Mouse (Mus musculus) gastrocnemius, adult 2 months (tissue): Measurements from ENCODE around the gene Relt. TPM values are rescaled to one million over a fixed set of nuclear protein-coding genes. Genes with fewer than 3 reads are reported as not detected.

Source experiments
- DNase-seq: peaks from one replicate; pipeline ENCODE4 v3.0.0; 2022
- H3K27ac ChIP-seq: fragments of 200-600 bp; 2 replicates; pipeline ENCODE4 v1.8.1; 2022; ENCODE audit warnings: mild to moderate bottlenecking
- H3K4me3 ChIP-seq: fragments of 200-600 bp; 2 replicates; pipeline ENCODE4 v1.8.1; 2022; ENCODE audit warnings: mild to moderate bottlenecking, moderate library complexity
- CTCF ChIP-seq: fragments of 200-600 bp; IDR thresholded peaks from 2 replicates; pipeline ENCODE4 v1.8.1; 2022; ENCODE audit warnings: antibody characterized with exemption, mild to moderate bottlenecking, moderate library complexity
- intact Hi-C: fragments of 180-260 bp; cut with DNase I; formaldehyde crosslinking; loops from one replicate; pipeline ENCODE4 v1.15.1; 2025
- total RNA-seq, 2 experiments: library from RNA; stranded (reverse); gene quantifications; 2 replicates each; pipeline ENCODE4 v1.2.3; 2021

The Relt gene
- total RNA-seq, 2 experiments from 2014 or later, result 9.5 to 19.8 TPM

DNA sequence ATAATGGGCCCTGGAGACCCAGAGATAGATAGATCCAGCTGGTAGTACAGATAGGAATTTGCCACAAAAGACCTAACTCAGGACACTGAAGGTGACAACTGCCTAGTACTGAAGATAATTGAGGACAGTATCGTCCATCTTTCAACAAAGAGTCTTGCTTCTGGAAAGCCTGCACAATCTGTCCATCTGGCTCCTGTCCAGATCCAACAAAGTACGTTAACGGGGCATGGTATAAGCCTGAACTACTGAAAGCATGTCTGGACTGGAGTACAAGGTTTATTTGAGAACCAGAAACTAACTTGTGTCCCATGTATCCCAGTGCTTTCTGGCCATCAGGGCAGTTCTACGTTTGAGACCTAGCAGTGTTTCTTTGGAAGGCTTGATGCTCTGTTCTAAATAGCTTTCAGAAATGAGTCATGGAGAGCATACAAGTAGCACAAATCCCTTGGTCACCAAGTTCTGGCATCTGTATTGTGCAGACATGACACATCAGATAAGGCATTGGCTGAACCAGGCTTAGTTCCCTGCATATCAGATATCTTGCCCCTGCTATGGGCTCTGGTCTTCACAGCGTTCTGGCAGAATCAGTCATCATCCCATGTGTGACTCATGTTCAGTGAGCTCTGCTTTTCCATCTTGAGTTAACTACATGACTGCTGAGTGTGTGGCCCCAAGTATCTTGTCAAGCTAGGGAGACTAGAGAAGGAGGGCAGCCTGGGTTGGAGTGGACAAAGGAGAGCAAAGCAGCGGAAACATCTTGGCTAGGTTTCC, 23.4 kb downstream of the Relt start:
- no peak for TF ChIP-seq CTCF
- intact Hi-C loops, result loop anchor here (5.0 kb wide), 1 partner anchor 37 kb away; no protein-coding TSS in a partner anchor
- peak overlapping the region; percentile 53 for H3K27ac ChIP-seq
- no peak overlapping the region for H3K4me3 ChIP-seq
- DNase-seq, result no peak

- intact Hi-C loops, result loop anchor here (5.0 kb wide), 1 partner anchor 40 kb away; no protein-coding TSS in a partner anchor
- Histone ChIP-seq H3K4me3 (no peak overlapping the region), H3K27ac (no peak overlapping the region)
- no peak for TF ChIP-seq CTCF
- DNase-seq, result no peak
Measured at GRCm38 (mm10) chr7:100837701-100838100, 25.5 kb downstream of the Relt start.

DNA sequence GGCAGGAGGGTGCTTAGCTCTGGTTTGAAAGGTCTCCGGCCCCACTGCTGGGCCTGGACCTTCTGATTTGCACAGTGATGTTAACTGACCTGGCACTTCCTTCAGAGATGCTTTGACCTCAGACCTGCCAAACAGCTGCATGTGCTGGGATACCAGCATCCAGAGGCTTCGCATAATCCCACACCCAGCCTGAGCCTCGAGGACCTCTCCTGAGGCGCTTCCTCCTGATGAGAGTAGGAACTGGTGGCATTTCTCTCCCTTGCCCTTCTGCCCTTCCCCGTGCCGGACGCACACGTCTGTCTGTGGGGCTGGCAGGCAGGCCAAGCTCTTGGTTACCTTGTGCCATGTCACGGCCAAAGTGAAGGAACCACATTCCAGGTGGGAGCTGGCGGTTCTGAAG, 26.6 kb downstream of the Relt start:
- no peak overlapping the region for H3K4me3 ChIP-seq
- TF ChIP-seq CTCF, result no peak
- intact Hi-C loops, result loop anchor here (5.0 kb wide), 1 partner anchor 41 kb away; no protein-coding TSS in a partner anchor
- DNase-seq, result no peak
- 0 out of 2 replicates have a peak overlapping the region, but pooled peaks have one; percentile 2 for H3K27ac ChIP-seq

DNA sequence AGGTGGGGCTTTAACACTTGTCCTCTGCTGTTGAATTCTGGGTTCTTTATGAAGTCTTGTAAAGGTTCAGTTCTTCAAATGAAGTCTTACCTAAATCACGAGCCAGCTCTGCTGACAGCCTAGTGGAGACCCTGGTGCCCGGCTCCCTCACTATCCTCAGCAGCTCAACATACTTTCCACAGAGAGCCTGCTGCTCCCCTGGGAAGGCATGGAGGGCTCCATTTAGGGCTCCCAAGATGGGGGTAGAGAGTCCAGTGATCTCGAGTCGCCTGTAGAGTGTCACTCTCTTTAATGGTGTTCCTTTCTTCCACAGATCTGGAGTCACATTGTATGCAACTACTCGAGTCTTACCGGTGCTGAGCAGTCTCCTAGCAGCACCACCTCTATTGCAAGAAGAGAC, 27.5 kb downstream of the Relt start:
- DNase-seq, result no peak
- TF ChIP-seq CTCF, result no peak
- Histone ChIP-seq H3K4me3 (no peak overlapping the region), H3K27ac (no peak overlapping the region)
- intact Hi-C loops, result loop anchor here (5.0 kb wide), 1 partner anchor 42 kb away; no protein-coding TSS in a partner anchor

DNA sequence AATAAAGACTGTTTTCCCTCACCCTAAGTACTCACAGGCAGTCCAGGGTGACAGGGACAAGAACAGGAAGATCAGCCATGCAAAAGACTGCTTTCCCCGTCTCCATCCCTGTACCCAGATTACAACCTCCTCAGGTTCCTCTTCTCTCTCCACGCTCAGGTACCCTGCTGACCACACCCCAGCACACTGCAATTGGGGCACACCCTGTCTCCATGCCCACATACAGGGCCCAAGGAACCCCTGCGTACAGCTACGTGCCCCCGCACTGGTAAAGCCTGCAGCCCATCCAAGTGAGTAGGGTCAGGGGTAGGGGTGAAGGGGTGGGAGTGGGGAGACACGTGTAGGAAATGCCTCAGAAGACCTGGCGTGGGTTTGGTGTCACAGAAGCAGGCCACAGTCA, 28.1 kb downstream of the Relt start:
- intact Hi-C loops, result loop anchor here (5.0 kb wide), 1 partner anchor 42 kb away; no protein-coding TSS in a partner anchor
- H3K4me3 ChIP-seq, result no peak overlapping the region
- no peak for DNase-seq
- no peak overlapping the region for H3K27ac ChIP-seq
- TF ChIP-seq CTCF, result no peak

GRCm38 (mm10) chr7:100833859-100834258, 29.4 kb downstream of the Relt start:
- Histone ChIP-seq H3K27ac (no peak overlapping the region), H3K4me3 (no peak overlapping the region)
- DNase-seq, result no peak
- no peak for TF ChIP-seq CTCF
- intact Hi-C loops, result no loop called here

- intact Hi-C loops, result no loop called here
- TF ChIP-seq CTCF, result no peak
Measured at GRCm38 (mm10) chr7:100828549-100828948, 34.7 kb downstream of the Relt start.

DNA sequence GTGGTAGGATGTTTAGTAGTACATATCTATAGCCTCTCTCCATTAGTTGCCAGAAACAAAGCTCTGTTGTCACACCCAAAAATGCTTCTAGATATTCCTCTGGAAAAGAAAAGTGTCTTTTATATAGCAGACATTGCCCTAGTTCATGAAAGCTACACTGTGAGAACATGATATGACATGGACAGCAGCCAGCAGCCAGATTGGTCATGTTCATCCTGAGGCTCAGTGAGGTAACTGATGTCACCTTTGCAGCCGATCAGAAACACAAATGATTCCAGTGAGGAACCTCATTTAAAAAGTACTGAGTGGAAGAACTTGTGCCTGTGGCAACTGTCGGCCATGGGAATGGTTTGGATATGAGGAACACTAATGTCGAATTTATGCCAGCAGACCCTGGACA, 38.6 kb downstream of the Relt start:
- no peak overlapping the region for H3K4me3 ChIP-seq
- no peak for TF ChIP-seq CTCF
- H3K27ac ChIP-seq, result peak overlapping the region; percentile 73
- DNase-seq, result peak; percentile 69
- intact Hi-C loops, result no loop called here

More at GRCm38 (mm10) chr7:100828549-100828948, 34.7 kb downstream of the Relt start:
- Histone ChIP-seq H3K4me3 (no peak overlapping the region), H3K27ac (no peak overlapping the region)
- DNase-seq, result no peak

- intact Hi-C loops, result loop anchor here (5.0 kb wide), 1 partner anchor 131 kb away; no protein-coding TSS in a partner anchor
- H3K27ac ChIP-seq, result no peak overlapping the region
- peak; percentile 60 for TF ChIP-seq CTCF
- DNase-seq, result no peak
- H3K4me3 ChIP-seq, result no peak overlapping the region
Measured at GRCm38 (mm10) chr7:100818401-100819064, 44.7 kb downstream of the Relt start.

DNA sequence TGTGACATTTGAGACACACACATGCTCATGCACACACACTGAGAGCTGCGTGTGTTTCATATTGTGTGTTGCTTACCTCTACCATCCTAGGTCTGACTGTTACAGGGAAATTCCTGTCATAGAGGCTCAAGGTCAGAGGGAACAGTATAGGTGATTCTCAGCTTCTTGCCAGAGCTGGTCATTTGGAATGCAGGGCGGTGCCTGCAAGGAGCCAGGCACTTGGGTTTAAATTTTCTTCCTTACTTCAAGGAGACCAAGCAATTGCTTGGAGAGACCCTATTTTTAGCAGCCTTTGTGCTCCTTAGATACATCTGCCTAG, 45.8 kb downstream of the Relt start:
- intact Hi-C loops, result loop anchor here (5.0 kb wide), 1 partner anchor 130 kb away; no protein-coding TSS in a partner anchor
- DNase-seq, result no peak
- H3K27ac ChIP-seq, result no peak overlapping the region

DNA sequence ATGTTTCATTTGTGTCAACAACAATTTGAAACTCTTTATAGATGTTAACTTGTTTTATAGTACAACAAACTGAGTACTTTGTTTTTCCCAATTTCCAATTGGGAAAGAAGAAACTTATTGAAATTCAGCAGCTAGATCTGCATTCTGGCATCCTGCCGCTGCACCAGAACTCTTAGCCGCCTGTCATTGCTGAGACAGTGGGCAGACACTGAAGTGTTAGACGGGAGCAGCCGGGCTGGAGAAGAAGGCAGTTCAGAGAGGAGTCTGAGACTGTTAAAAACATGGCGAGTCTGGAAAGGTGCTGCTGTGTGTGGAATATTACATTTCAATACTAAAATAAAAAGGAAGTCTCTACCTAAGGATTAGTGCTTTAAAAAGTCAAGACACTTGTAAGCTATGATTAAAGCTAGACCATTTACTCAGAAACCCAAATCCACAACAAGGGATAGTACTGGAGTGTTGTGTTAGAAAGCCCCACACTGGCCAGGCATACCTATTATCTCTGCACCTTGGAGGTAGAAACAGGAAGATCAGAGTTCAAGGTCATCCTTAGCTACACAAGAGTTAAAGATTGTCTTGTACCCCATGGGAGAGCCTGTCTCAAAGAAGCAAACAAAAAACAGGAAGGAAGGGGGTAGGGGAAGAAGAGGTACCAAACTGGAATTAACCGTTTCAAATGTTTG, 46.3 kb downstream of the Relt start:
- no peak for TF ChIP-seq CTCF
- DNase-seq, result no peak
- Histone ChIP-seq H3K27ac (peak overlapping the region; percentile 6; the same call in 1 of the 2 replicates), H3K4me3 (no peak overlapping the region)
- intact Hi-C loops, result loop anchor here (5.0 kb wide), 1 partner anchor 130 kb away; no protein-coding TSS in a partner anchor

More for the DNA sequence above, 45.8 kb downstream of the Relt start:
- H3K4me3 ChIP-seq, result no peak overlapping the region
- TF ChIP-seq CTCF, result no peak

- no peak overlapping the region for H3K4me3 ChIP-seq
- H3K27ac ChIP-seq, result peak overlapping the region; percentile 16; the same call in 1 of the 2 replicates
- no peak for TF ChIP-seq CTCF
- DNase-seq, result no peak
- intact Hi-C loops, result loop anchor here (5.0 kb wide), 1 partner anchor 129 kb away; no protein-coding TSS in a partner anchor
Measured at GRCm38 (mm10) chr7:100815900-100816570, 47.2 kb downstream of the Relt start.
